Mouse (Mus musculus) monocyte, adult 2 months (primary cell): ENCODE results near the gene Aifm3.
"Not testable (repeated sequence)": the region's sequence is repeated elsewhere in the genome, so short reads cannot be mapped to it uniquely, and the experiment has no call there.

ENCODE experiments used
- DNase-seq, 2 experiments: peaks; one replicate each; pipeline ENCODE4 v3.0.0; 2022; ENCODE audit warnings: low spot score in 2 of 2, low read depth in 1 of 2

Aifm3 gene

DNA sequence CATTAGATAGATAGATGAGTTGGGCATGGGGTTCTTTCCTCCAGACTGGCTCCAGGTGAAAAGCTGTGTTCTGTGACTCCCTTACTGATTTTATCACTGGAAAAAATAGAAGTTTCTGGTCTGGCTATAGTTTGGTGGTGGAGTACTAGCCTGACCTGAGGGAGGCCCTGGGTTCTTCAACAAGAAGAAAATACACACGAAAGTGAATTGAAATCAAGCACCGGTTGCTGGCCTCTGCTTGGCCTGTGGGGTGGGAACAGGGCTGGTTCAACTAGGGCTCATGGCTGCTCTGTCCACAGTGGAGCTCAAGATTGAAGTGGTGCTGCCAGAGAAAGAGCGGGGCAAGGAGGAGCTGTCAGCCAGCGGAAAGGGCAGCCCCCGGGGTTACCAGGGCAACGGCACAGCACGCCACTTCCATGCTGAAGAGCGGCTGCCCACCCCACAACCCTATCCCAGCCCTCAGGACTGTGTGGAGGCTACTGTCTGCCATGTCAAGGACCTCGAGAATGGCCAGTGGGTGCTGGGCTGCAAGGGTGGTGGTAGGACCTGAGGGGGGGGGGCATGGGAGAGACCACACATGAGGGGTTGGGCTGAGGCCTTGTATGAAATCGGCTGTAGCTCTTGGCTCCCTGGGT, 10.0 kb downstream of the Aifm3 start:
- no peak for DNase-seq

DNA sequence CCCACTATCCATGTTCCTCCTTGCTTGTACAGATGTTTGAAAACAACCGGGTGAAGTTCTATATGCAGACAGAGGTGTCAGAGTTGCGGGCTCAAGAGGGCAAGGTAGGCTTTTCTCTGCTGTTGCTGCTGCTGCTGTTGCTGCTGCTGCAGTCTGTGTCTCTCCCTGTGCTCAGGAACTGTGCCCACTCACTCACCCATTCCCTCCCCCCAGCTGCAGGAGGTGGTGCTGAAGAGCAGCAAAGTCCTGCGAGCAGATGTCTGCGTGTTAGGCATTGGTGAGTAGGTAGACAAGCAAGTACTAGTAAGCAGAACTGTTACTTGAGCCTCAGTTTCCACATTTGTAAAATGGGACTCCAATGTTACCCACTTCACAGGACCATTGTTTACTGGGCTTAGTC, 13.3 kb downstream of the Aifm3 start:
- DNase-seq = no peak

DNA sequence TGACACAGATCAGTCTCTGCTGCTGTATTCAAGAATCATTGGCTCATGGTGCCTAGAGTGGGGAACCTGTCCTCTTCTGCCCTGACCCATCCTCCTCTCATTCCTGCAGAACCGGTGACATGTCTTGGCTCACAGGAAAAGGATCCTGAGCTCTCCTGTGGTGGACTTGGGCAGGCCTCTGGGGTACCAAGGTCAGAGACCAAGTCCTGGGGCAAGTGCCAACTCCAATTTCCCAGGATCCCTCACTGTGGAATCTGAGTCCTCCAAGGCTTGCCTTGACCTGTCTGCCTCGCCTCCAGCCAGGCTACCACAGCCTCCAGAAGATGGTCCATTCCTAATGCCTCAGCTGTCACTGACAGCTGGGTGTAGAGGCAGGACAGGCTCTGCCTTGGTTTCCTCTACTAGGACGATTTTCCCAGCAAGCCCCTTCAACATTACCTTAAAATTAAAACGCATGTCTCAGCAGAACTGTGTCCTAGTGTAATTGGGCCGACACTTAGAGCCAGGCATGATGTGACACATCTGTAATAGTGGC, 17.7 kb downstream of the Aifm3 start:
- DNase-seq = no peak

DNA sequence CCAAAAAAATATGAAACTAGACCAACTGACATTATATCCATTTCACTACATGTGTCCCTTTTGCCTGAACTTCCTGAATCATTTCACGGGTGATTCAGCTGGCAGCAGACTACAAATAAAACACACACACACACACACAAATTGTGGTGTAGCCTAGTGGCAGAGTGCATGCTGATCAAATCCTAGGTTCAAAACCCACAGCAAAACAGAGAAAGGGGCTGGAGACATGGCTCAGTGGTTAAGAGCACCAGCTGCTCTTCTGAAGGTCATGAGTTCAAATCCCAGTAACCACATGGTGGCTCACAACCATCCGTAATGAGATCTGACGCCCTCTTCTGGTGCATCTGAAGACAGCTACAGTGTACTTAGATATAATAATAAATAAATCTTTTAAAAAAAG, 18.6 kb downstream of the Aifm3 start:
- not testable (repeated sequence) for DNase-seq

DNA sequence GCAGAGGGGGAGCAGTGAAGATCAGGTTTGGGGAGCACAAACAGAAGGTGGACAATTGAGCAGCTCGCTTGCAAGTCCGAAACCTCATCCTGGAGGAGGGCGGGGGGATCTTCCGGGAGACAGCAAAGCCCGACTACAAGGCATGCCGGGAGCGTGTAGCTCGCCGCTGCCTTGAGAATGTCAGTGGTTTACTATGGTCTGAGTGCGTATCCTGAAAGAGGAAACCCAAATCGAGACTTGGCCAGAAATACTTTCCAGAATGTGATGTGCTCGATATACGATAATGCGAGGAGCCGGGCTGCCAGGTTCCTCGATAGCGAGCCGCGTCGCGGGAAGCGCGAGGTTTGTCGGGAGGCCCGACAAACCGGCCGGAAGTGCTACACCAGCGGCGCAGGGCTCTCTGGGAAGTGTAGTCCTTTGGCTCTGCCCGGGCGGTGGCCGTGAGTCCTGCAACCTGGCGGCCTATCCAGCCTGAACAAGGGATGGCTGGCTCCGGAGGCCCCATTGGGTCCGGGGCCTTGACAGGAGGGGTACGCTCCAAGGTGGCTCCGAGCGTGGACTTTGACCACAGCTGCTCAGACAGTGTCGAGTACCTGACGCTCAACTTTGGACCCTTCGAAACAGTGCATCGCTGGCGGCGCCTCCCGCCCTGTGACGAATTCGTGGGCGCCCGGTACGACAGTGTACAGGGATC, 19.3 kb downstream of the Aifm3 start, which contains the start of gene Lztr1:
TSS of gene Lztr1 (plus strand) at position 143 of the 694 bp plus-strand sequence.
- DNase-seq = peak; percentile 59 to 70

DNA sequence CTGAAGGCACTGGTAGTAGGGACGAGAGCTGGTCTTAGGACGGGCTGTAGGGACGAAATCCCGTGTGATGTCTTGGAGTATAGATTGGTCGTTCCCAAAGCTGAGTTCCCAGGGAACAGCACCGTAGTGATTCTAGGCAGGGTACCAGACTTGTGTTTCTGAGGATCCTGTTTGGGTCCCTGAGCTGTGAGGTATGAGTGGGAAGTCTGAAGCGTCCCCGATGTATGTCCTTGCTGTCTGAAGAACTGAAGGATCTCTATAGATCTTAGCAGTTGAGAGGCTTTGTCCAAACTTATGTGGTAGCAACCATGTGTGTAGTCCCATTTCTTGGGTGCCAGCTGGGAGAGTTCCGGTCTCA, 19.8 kb downstream of the Aifm3 start:
- no peak for DNase-seq

DNA sequence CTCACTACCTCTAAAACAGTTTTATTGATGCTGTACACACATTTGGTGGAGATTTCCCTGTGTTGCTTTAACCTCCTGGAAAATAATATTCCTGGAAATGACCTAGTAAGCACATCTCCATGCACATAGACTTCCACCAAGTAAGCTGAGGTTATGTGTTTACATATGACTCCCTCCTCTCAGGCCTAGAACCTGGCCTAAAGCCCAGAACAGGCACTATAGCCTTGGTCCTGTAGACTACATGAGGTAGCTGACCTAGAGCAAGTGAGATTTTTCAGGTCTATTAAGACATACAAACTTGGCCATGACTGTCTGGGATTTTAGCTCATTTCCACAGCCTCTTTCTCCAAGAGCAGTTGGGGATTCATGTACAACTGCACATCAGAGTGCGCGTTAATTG, 20.7 kb downstream of the Aifm3 start:
- no peak for DNase-seq

DNA sequence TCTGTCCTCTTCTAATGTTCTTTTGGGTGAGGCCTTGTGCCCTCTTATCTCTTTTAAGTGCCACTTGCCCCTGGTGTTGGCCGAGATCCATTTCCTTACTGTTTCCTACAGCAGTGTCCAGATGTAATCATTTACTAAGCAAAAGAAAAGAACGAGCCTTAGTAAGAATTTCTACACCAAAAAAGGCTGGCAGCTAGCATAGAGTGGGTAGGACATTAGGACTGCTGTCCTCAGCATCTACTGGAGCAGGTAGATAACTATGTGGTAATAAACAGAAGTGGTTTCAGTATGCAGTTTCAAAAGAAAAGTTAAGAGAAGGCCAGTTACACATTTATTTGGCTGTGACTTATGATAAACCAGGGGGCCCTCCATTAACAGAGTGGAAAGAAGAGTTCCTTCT, 21.3 kb downstream of the Aifm3 start:
- DNase-seq = no peak

DNA sequence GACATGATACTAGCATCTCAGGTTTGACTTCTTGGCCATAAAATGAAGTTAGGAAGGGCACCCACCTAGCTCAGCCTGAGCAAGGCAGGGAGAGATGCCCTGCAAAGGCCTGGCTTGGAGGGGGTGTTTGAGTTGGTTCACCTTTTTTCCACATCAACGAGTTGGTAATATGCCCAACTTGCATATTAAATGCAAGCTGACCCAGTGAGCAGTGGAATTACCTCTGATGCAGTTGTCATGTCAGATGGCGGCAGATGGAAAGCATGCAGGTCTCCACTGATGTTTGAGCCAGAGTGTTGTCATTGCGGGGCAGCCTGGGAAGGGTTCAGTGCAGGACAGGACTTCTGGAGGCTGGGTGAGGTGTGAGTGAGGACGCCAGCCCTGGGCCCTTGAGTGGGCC, 22.0 kb downstream of the Aifm3 start:
- no peak for DNase-seq

DNA sequence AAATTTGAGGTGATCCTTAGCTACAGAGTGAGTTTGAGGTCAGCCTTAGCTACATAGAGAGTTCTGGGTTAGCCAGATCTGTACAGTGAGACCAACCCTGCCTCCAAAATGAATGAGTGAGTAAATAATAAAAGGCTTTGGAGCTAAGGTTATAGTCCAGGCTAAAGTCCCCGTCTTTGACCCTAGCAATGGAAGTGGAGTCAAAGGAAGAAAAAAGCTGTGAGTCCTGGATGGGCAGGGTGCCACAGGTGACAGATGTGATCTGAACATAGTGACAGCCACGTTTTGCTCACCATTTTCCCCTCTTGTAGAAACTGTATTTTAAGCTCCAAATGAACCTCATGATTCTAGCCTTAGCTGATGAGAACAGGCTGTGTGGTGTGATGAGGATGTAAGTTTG, 29.5 kb downstream of the Aifm3 start:
- DNase-seq = no peak

DNA sequence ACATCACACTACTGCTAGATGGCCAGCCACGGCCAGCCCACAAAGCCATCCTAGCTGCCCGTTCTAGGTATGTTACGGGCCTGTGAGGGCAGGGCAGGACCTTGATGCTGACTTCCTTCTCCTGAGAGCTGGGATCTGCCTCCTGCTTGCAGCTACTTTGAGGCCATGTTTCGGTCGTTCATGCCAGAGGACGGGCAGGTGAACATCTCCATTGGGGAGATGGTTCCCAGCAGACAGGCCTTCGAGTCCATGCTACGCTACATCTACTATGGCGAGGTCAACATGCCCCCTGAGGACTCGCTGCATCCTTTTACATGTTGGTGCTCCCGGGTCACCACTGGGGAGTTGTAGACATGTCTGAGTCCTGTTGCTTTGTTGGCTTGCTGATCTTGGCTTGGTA, 34.7 kb downstream of the Aifm3 start:
- DNase-seq = no peak

DNA sequence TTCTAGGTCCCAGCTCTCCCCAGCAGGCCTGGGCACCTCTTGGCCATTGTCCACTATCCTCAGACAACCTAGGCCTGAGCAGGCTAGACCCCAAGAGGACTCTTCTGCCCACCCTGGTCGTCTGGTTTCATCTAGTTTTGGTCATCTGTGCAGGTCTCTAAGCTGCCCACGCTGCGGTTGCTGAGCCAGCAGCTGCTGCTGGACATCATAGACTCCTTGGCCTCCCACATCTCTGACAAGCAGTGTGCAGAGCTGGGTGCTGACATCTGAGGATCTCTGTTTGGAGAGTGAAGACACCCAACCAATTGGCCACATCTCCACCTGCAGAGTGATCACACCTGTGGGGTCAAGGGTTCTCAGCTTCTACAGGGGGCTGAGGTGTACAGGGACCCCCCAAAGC, 36.1 kb downstream of the Aifm3 start:
- DNase-seq = no peak

DNA sequence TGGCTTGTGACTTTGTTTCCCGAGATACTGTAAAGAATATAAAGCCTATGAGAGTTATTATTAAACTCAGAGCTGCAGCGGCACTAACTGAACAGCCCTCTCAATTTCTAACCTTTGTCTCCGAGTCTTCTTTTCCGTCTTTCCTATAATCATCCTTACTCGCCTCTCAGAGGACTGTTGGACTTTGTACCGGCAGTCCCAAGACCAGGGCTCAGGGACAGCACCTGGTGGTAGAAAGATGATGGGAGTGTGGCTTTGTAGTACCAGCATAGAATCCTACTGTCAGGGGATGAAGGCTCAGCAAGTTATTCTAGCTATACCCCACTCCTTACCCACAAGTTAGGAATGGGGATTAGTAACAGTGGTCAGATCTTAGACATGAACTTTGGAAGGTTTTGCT, 36.8 kb downstream of the Aifm3 start:
- no peak for DNase-seq

DNA sequence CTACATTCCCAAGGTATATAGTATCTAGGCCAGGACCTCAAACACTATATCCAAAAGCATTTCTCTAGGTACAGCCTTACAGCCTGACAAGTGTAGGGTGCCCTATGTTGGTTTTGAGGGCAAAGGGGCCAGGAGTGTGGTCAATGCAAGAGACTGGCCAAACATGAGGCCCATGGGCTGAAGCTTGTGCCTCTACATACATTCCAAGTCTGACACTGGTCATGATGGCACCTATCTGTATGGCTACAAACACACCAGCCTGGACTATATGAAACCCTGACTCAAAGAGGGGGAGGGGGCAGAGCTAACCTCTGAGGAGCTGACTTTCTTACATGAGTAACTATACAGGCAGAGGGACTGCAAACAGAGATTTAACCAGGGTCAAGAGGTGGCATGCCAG, 38.2 kb downstream of the Aifm3 start:
- no peak for DNase-seq

DNA sequence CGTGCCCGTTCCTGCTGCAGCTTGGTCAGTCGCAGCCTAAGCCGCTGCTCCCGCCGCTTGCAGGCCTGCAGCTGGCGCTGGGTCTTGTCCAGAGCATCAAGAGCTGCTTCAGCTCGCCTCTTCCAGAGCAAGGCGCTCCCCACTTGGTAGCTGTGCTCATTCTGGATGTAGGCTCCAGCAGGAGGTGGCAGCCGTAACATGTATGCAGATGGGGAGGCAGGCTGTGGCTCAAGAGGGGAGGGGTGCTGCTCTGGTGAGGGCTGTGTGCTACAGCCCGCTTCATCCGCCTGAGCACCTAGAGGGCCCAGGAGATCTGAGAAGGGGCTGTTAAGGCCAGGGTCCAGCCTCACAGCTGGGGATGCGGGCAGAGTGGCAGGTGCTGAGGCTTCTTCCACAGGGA, 38.9 kb downstream of the Aifm3 start:
- no peak for DNase-seq

DNA sequence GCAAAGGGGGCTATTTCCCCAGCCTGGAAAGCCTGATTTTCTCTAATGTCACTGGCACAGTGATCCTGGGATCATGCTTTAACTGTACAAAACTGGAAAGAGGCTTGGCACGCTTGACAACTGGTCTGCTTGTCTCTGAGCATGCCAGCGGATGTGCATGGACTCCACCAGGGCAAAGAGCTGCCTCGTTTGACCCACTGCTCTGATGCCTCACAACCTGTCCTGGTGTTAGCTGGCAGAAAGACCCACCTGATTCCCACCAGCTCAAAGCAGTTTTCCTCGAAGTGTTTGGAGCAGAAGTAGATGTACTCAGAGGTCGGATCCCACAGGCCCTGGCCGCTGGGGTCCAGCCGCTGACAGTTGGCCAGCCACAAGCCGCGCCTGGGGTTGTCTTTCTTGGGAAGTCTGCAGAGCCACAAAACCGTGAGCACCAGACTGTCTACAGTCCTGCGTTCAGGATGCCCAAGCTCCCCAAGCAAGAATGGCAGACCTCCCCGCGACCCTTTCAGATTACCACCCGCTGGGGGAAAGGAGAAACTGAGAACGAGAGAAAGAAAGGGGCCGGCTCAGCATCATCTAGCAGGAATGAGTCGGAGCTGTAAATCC, 40.7 kb downstream of the Aifm3 start:
- no peak for DNase-seq

DNA sequence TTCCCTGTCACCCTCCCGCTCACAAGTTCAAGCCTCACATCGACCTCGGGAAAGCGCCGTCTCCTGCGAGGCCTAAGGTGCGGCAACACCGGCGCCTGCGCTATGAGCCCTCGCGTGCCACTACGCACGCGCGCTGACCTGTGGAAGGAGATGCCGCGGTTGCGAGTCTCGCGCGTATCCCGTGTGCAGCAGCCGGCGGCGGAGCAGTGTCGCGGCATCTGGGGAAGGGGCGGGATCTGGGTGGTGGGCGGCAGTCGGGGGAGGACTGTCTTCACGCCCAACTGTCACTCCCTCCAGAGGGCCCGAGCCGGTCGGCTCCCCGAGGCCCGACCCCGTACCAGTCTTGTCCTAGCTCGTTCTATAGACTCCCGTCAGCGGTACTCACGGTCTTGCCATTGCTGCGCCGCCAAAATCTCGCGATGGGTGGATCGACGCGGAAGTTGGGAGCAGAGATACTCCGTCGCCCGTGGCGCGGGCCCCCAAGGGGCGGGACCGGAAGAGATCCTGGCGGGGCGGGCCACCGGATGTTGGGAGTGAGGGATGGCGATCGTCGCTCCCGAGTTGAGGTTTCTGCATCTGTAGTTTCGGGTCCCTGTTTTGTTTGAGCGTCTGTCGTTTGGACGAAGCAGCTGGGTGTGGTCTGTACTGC, 41.4 kb downstream of the Aifm3 start, which contains the start of gene Thap7:
TSS of gene Thap7 (minus strand) at position 497 of the 649 bp plus-strand sequence.
- peak; percentile 93 to 95 for DNase-seq

DNA sequence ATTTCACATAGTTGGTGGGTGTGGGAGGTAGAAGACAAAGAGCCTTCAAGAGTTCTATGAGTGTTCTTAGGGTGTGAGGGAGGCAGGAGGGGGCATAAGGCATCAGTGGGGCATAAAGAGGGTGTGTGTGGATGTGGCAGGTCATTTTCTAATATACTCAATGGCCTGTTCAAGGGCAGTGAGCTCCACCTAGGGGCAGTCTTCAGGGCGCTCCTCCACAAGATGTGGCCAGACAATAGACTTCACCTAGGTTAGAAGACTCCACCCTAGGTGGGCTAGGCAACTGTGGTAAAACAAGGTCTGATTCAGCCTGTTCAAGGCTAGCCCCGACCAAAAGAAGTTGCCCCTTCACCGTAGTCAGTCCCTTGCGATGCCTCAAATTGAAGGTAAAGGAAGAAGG, 42.9 kb downstream of the Aifm3 start:
- DNase-seq = no peak

DNA sequence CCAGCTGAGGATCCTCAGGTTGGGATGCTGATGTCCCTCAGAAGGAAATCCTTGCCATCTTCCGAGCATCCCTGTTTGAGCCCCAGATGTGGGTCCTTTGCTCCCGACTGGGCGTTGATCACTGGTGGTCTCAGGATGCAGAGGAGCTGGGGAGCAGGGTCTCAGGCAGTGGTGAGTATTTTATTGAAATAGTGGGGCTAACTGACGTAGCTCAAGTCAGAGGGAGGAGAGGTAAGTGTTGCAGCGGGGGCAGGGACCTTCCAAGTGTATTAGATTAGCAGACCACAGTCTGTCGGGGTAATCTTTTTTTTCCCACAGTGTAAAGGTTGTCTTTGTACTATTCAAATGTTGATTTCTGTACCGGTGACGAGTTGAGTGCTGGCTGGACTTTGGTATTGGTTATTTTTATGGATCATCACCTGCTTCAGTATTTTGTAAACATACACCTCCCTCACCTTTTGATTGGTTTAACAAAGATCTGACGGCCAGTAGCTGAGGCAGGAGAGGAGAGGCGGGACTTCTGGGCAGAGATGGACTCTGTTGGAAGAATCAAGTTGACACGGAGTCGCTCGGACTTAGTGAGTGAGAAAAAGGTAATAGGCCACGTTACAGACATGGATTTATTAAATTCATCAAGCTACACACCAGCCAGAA, 43.4 kb downstream of the Aifm3 start:
- DNase-seq = no peak

DNA sequence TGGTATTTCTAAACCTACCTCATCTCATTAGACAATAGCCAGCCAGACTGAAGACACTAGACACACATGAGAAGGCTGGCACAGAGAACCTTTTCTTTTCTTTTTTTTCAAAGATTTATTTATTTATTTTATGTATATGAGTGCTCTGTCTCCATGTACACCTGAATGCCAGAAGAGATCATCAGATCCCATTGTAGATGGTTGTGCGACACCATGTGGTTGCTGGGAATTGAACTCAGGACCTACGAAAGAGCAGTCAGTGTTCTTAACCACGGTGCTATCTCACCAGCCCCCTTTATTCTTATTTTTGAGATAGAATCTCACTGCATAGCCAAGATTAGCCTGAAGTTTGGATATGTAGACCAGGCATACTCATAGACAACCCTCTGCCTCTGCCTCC, 47.2 kb downstream of the Aifm3 start:
- no peak for DNase-seq

DNA sequence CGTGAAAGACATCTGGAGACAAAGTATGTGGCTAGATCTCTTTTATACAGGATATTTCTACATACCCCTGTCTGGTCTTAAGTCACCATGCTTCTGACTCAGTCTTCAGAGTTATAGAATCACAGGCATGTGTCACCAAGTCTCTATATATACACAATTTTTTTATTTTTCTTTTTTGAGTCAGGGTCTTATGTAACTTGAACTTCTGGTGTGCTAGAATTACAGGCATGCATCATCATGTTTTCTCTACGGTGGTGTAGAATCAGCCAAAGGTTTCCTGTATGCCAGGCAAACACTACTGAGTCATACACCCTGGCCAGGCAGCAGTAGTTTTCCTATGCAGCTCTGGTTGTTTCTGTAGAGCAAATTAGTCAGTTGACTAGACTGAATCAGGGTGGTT, 53.2 kb downstream of the Aifm3 start:
- no peak for DNase-seq
